Mouse (Mus musculus): ENCODE data around the gene Flot2.
"Not testable (repeated sequence)": the region's sequence is repeated elsewhere in the genome, so short reads cannot be mapped to it uniquely, and the experiment has no call there.

Gene Flot2

DNA sequence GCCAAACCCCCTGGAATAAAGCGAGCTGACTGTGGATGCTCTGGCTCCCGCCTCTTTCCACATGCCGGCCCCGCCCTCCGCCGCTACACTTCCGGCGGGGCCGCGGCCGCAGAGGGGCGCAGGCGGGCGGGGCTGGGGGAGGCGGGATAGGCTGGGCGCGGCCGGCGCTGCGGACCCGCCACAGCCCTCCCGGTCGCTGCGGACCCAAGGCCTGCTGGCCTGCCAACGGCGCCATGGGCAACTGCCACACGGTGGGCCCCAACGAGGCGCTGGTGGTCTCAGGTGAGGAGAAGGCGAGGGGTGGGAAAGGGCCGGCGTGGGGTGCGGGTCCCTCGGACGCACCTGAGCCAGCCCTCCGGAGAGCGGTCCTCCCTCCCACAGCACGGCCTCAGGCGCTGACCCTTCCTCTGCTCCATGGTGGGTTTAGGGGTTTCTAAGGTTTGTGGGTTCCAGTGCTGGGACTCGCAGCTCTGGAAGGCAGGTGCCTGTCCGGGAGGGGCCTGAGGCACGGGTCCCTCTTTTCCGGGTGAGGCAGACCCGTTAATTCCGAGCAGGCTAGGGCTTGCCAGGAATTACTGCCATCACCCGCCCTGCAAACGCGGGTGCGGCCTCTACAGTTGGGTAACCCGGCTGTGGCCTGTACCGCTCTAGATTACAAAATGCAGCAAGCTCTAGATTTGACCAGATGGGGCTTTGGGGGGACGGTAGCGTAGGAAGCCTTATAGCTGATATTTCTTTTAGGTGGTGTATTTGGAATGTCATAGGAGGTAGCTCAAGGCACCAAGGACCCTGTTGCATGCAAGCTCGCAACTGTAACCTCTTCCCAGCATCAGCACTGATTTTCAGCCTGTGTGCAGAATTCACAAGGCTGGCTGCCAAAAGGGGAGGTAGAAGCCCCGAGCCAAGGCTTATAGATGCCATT lies at the start of gene Flot2:
TSS of gene Flot2 (plus strand) at position 101 of the 922 bp plus-strand sequence.
- DNase-seq (ENCODE audit: low spot score in 2 of 2): peak; percentile 56 to 79

DNA sequence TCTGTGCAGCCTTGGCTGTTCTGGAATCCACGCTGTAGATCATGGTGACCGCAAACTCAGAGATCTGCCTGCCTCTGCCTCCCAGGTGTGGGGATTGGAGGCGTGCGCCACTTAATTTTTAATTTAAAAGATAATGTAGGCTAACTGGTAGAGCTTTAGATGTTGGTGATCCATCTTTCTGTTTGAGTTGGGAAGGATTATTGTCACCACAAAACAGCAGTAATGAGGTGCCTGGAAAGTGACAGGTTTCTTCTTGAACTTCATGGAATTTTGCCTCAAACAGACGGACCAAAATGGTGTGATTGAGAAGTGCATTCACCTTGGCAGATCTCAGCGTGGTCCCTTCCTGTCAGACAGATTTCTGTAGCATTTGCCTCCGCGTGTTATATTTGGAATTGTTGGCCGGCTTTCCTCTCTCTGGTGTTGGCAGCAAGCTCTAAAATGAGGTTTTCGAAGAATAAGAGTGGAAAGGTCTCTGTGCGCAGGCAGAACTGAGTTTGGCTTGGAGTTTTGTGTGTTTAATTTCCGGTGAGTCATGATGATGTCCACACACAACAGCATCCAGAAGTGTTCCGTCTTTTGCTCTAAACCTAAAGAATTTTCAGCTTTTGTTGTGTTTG lies 48.5 kb upstream of the Flot2 start:
- DNase-seq (ENCODE audit: low spot score in 2 of 2): no peak

DNA sequence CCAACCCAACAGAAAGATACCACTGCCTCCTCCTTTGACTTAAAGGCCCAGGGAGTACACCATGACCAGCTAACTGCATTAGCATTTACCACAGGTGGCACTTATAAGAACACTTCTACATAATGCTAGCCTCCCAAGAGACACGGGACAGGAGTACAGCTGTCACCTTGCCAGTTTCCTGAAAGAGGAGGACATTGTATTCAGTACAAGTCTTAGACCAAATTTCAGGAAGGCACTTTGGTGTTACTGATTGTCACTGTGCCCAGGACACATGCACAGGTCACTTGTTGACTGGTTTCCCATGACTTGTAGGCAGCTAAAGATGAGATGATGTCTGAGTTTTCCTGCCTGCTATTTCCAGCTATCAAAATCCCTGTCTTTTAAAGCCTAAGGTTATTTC lies 42.2 kb upstream of the Flot2 start:
- no peak for DNase-seq (ENCODE audit: low spot score in 2 of 2)

DNA sequence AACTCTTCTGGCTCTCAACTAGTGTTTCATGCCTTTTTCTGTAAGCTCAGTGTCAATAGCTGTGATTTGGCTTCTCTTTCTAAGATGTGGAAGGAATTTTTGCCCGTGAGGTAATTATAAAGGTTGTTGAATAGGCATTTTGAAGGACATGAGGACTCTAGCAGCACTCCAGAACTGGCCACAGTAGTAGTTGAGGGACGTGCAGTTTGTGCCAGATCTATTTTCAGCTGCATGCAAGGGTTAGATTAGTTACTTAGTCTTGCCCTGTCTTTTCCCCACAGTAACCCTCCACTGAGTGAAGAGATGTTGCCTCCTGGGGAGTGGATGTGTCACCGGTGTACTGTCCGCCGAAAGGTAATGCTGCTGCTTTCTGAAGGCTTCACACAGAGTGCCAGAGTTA lies 31.3 kb upstream of the Flot2 start:
- no peak for DNase-seq (ENCODE audit: low spot score in 2 of 2)

DNA sequence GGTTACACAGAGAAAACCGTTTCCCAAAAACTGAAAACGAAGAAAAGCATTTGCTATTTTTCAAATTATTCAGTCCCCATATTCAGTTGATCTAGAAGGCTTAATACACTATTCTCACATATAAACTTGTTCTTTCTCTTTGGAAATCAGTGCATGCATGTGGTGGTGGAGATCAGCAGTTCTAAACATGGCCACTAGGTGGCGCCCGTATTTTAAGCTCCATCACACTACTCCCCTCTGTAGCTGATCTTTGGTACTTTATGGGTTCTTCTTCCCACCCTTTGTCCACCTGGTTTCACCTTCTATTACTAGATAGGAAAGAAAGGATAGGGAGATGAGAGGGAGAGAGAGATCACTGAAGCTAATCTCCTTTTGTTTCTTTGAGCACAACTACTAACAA lies 18.1 kb upstream of the Flot2 start:
- DNase-seq (ENCODE audit: low spot score in 2 of 2): peak; percentile 59 to 70

DNA sequence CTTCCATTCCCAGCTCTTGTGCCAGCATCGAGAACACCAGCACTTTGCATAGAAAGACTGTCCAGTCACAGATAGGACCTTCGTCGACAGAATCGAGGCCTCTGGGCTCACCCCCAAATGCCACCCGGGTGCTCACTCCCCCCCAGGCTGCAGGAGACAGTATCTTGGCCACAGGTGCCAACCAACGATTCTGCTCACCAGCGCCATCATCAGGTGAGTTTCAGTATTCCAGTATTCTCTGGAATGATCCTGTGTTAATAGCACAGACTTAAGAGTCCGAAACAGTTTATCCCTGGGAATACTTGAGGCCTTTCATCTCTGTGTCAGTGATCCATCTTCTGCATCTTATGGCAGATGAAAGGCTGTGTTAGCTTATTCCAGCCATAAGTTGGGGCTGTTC lies 14.1 kb upstream of the Flot2 start:
- no peak for DNase-seq (ENCODE audit: low spot score in 2 of 2)

DNA sequence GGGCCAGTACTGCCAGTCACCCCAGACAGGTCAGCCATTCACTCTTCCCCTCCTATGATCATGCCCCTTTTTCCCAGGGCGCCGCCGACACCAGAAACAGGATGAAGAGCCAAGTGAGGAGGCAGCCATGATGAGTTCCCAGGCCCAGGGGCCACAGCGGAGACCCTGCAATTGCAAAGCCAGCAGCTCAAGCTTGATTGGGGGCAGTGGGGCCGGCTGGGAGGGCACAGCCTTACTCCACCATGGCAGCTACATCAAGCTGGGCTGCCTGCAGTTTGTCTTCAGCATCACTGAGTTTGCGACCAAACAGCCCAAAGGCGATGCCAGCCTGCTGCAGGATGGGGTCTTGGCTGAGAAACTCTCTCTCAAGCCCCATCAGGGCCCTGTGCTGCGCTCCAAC lies 8.5 kb upstream of the Flot2 start:
- DNase-seq (ENCODE audit: low spot score in 2 of 2): no peak

DNA sequence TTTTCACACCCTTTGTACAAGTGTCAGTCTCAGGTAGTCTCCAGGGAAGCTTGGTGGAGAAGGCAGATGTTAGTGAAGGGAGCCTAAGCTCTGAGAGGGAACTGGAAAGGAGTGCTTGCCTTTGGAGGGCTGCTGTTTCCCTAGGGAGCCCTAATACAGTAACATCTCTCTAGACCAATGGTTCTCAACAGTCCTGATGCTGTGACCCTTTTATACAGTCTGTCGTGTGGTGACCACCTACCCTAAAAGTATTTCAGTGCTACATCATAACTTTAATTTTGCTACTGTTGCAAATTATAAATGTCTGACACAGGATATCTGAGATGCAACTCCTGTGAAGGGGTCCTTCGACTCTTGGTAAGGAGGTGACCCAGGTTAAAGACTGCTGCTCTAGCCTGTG lies 7.1 kb upstream of the Flot2 start:
- no peak for DNase-seq (ENCODE audit: low spot score in 2 of 2)

DNA sequence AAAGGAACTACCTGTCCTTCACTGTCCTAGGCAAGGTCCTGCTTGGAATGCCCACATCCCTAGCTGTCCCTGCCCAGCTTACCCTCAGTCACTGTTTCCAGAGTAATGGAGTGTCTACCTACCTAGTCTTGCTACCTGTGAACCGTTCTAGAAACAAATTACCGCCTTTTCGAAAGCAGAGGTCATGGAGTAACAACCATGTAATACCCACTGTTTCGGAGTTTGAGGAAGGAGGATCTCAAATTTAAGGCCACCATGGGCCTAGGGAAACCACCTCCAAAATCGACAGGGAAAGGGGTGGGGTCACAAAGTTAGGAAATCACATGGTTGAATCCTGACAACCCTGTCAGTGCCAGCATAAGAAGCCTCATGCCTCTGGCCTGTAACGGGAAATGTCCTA lies 6.3 kb upstream of the Flot2 start:
- DNase-seq (ENCODE audit: low spot score in 2 of 2): no peak

DNA sequence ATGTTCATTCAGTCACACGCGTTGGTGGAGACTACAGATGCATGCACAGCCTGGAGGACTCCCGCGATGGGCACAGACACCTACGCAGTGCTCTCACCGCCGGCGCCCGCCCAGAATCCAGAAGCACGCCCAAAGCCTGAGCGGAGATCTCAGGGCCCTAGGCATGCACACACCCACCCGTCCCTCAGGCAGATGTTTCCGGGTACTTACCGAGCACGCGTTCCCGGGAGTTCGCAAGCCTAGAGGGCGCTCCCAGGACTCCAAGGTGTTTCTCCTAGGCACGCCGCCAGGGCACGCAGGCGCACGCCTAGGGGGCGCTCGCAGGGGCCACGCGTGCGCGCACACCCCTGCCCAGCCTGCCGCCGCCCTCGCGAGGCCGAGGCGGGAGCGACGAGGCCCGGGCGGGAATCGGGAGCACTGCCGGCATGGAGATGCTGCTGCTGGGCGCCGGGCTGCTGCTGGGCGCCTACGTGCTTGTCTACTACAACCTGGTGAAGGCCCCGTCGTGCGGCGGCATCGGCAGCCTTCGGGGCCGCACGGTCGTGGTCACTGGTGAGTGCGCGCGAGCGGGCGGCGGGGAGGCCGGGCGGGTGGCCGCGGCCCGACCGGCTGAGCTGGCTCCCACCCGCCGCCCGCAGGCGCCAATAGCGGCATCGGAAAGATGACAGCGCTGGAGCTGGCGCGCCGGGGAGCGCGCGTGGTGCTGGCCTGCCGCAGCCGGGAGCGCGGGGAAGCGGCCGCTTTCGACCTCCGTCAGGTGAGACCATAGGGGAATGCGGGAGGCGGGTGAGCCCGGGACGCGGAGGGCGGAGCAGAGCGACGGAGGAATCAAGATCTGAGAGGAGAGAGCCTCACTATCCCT lies 5.6 kb upstream of the Flot2 start, which contains the start of gene Dhrs13:
TSS of gene Dhrs13 (plus strand) at position 334 of the 862 bp plus-strand sequence.
- peak; percentile 90 to 92 for DNase-seq (ENCODE audit: low spot score in 2 of 2)

DNA sequence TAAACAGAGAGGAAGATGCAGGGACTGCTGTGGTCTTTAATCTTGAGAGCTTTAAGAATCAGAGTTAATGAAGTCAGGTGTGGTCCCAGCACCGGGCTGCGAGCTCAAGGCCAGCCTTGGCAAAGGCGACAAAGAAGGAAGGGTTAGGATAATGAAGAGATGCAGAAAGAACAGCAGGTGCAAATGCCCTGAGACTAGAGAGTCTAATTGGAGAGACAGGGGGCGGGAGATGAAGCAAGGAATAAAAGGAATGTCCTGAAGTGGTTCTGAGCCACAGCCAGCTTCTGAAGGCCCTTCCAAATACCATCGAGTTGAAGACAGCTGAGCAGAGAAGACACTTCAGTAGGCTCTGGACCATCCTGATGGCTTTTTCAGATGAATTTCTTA lies 4.9 kb upstream of the Flot2 start:
- DNase-seq (ENCODE audit: low spot score in 2 of 2): no peak

DNA sequence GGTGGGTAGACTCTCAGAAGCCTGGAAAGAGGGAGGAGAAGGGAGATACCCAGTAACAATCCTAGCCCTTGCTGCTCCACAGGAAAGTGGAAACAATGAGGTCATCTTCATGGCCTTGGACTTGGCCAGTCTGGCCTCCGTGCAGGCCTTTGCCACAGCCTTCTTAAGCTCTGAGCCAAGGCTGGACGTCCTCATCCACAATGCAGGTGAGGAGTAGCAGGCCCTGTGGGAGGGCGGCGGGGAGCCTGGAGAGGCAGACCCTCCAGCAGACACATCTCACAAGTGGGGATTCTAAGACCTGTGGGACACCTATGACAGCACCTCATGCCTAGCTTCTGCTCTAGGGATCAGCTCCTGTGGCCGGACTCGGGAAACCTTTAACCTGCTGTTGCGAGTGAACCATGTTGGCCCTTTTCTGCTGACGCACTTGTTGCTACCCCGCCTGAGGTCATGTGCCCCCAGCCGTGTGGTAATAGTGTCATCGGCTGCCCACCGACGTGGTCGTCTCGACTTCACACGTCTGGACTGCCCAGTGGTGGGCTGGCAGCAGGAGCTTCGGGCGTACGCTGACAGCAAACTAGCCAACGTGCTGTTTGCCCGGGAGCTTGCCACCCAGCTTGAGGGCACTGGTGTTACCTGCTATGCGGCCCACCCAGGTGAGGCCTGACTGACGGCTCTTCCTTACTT lies 3.7 kb upstream of the Flot2 start:
- DNase-seq (ENCODE audit: low spot score in 2 of 2): no peak

DNA sequence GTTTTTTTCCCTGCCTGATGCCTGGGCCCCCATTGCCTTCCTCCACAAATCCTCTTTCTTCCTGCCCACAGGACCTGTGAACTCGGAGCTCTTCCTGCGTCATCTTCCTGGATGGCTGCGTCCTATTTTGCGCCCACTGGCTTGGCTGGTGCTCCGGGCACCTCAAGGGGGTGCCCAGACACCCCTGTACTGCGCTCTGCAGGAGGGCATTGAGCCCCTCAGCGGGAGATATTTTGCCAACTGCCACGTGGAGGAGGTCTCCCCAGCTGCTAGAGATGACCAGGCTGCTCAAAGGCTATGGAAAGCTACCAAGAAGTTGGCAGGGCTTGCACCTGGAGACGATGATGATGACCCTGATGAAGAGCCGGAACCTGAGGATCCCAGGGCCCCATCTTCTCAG lies 940 bp upstream of the Flot2 start:
- no peak for DNase-seq (ENCODE audit: low spot score in 2 of 2)

DNA sequence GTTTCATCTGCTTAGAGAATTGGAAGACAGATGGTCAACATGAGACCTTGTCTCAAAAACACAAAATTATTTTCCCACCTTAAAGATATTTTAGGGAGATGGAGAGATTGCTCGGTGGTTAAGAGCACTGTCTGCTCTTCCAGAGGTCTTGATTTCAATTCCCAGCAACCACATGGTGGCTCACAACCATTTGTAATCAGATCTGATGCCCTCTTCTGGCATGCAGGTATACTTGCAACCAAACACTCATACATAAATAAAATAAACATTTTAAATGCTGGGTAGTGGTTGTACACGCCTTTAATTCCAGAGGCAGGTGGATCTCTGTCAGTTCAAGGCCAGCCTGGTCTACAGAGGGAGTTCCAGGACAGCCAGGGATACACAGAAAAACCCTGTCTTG lies 3.1 kb downstream of the Flot2 start:
- DNase-seq (ENCODE audit: low spot score in 2 of 2): no peak

DNA sequence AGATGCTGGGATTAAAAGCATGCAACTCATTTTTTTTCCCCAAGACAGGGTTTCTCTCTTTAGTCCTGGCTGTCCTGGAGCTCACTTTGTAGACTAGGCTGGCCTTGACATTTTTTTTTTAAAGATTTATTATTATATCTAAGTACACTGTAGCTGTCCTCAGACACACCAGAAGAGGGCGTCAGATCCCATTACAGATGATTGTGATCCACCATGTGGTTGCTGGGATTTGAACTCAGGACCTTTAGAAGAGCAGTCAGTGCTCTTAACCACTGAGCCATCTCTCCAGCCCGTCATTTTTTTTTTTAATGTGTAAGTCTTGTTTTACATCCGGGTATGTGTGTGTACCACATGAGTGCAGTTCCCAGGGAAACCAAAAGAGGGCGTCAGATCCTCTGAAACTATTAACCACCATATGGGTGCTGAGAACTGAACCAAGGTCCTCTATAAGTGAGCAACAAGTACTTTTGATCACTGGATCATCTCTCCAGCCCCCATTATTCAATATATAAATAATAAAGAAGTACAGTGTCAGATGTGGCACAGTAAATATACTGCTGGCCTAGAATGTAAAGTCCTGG lies 4.6 kb downstream of the Flot2 start:
- DNase-seq (ENCODE audit: low spot score in 2 of 2): not testable (repeated sequence)

DNA sequence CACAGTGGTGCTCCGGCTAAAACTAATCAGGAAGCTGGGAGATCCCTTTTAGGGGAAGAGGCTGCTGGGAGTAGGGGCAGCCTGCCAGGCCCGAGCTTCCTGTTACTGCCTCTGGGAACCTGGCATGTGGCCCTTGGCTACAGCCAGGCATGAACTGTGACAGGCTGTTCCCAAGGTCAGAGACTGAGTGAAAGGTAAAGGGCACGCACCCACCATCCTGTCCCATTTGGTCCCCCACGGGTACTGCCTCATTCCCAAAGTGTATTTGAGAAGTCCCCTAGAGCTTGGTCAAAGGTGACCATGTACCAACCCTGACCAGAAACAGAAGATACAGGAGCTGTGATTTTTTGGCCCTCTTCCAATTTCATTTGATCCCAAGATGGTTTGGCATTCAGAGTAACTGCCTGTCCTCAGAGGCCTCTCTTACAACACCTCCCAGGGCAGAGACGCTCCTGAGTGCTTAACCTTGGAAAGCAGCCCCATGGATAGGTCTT lies 7.1 kb downstream of the Flot2 start:
- DNase-seq (ENCODE audit: low spot score in 2 of 2): peak; percentile 15 to 76

DNA sequence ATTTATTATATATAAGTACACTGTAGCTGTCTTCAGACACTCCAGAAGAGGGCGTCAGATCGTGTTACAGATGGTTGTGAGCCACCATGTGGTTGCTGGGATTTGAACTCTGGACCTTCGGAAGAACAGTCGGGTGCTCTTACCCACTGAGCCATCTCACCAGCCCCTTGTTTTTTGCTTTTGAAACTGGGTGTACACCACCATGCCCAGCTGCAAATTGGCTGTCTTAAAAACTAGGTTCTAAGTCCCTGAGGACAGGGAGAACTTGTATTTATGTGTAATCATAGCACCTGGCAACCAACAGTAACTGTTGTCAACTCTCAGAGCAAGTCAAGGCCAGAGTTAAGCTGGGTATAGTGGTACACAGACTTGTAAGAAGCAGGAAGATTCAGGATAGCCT lies 10.9 kb downstream of the Flot2 start:
- DNase-seq (ENCODE audit: low spot score in 2 of 2): not testable (repeated sequence)

DNA sequence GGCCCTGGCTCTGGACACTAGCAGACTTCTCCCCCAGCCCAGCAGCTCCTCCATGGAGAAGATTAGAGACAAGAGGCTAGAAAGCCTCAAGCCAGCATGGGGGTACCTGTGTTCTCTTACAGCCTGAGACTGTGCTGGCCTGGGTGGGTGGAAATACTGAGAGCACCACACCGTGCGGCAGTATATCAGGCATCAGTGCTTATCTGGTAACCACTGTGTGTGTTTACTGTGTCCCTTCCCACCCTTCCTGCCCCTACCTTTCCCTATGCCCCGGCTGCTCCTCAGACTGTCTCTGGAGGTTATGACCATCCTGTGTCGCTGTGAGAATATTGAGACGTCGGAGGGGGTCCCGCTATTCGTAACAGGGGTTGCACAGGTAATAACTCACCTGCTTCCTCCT lies 15.3 kb downstream of the Flot2 start:
- no peak for DNase-seq (ENCODE audit: low spot score in 2 of 2)

DNA sequence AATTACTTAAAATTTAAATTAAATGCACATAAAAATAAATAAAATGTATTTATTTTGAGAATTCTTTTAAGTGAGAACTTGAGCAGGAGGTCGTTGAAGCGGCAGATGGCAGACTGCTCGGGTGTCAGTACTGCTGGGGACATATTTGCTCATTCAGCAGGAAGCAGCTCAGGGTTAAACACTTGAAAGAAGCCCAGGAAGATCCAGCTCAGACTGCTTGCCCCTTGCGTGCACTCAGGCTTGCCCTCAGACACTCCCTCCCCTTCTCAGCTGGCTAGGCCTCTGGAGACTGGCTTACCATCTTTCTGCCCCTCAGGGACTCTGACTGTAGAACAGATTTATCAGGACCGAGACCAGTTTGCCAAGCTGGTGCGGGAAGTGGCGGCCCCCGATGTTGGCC lies 19.2 kb downstream of the Flot2 start:
- DNase-seq (ENCODE audit: low spot score in 2 of 2): no peak

DNA sequence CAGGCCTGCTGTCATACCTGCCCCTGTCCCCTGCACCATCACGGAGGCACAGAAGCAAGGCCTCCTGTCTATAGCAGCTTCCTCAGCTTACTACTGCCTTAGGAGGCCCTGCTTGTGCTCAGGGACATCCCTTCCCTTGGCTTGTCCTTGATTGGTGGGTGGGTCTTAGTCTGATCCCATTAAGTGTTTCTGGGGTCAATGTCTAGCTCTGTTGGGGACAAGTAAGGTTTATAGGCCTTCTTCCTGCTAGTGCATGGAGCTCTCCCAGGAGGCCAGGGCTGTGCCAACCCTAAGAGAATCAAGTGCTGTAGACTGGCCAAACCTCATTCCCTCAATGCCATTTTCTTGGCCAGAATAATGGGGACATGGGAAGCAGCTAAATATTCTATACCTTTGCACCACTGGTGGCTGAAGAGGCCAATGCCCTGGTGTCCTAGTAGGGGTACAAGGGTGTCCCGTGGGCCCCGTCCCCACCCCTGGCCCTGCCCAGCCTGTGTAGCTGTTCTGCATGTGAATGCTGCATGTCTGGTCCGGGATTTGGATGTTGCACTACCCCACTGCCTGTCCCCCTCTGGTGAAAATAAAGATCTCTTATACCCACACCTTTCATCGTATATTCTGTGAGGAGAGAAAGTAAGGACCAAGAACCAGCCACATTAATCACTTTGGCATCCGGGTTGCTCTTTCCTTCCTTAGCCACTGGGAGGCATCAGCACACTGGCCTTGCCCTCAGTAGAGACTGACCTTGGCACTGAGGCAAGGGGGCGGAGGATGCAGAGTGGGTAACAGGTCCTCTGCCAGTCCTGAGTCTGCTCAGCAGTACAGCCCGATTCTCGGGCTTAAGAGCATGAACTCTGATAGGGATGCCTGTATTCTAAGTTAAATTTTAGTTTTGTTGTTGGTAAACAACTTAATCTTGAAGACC lies 22.4 kb downstream of the Flot2 start:
- DNase-seq (ENCODE audit: low spot score in 2 of 2): peak; percentile 42 to 78

Data from urinary bladder, postnatal 36 days (tissue).